Mouse (Mus musculus): Measurements from ENCODE around the gene Dab2ip. TPM values are rescaled to one million over a fixed set of nuclear protein-coding genes. Genes with fewer than 3 reads are reported as not detected.

The Dab2ip gene
- total and polyA plus RNA-seq, 2 experiments, result 4.1 to 8.4 TPM

GRCm38 (mm10) chr2:35747371-35748035 lies 189.4 kb downstream of the Dab2ip start:
- 89% methylated on average over 12 of the region's 12 CpGs for WGBS
- no peaks in the 10 kb centered on the region for H3K36me3 ChIP-seq (ENCODE audit: control insufficient read depth, insufficient read depth, low read length)

GRCm38 (mm10) chr2:35750533-35751141 lies 192.6 kb downstream of the Dab2ip start:
- TF ChIP-seq POLR2A (IDR thresholded peaks at IDR 0.05; ENCODE audit: extremely low read depth, insufficient read depth, low read length) (no peak), CTCF (IDR thresholded peaks at IDR 0.05; ENCODE audit: low read depth, low read length) (no peak)

More at GRCm38 (mm10) chr2:35747371-35748035, 189.4 kb downstream of the Dab2ip start:
- H3K27ac ChIP-seq (replicated peaks; ENCODE audit: insufficient read depth, low read depth, low read length), result no peak overlapping the region
- no peak for DNase-seq (ENCODE audit: extremely low read depth, low read depth, low spot score)
- TF ChIP-seq POLR2A (IDR thresholded peaks at IDR 0.05; ENCODE audit: extremely low read depth, insufficient read depth, low read length), result no peak
- TF ChIP-seq CTCF (IDR thresholded peaks at IDR 0.05; ENCODE audit: low read depth, low read length), result no peak
- H3K4me1 ChIP-seq (ENCODE audit: control insufficient read depth, insufficient read depth, low read length), result no peaks in the 10 kb centered on the region
- H3K27me3 ChIP-seq (ENCODE audit: control insufficient read depth, insufficient read depth, low read length), result no peaks in the 10 kb centered on the region
- no peaks in the 10 kb centered on the region for H3K79me2 ChIP-seq (ENCODE audit: control insufficient read depth, insufficient read depth, low read length)
- no peak overlapping the region for H3K4me3 ChIP-seq (ENCODE audit: insufficient read depth, low read depth, low read length)
- no peak overlapping the region for H3K9ac ChIP-seq (ENCODE audit: low read depth, low read length)

GRCm38 (mm10) chr2:35751781-35752505 lies 193.9 kb downstream of the Dab2ip start:
- no peaks in the 10 kb centered on the region for H3K79me2 ChIP-seq (ENCODE audit: control insufficient read depth, insufficient read depth, low read length)
- WGBS, result 86% methylated on average over 18 of the region's 18 CpGs
- no peaks in the 10 kb centered on the region for H3K36me3 ChIP-seq (ENCODE audit: control insufficient read depth, insufficient read depth, low read length)
- H3K9ac ChIP-seq (ENCODE audit: low read depth, low read length), result no peak overlapping the region
- H3K4me1 ChIP-seq (ENCODE audit: control insufficient read depth, insufficient read depth, low read length), result no peaks in the 10 kb centered on the region
- DNase-seq (ENCODE audit: extremely low read depth, low read depth, low spot score), result no peak
- no peaks in the 10 kb centered on the region for H3K27me3 ChIP-seq (ENCODE audit: control insufficient read depth, insufficient read depth, low read length)
- H3K4me3 ChIP-seq (ENCODE audit: insufficient read depth, low read depth, low read length), result no peak overlapping the region
- H3K27ac ChIP-seq (replicated peaks; ENCODE audit: insufficient read depth, low read depth, low read length), result no peak overlapping the region
- TF ChIP-seq CTCF (IDR thresholded peaks at IDR 0.05; ENCODE audit: low read depth, low read length), result no peak

More at GRCm38 (mm10) chr2:35750533-35751141, 192.6 kb downstream of the Dab2ip start:
- no peaks in the 10 kb centered on the region for H3K79me2 ChIP-seq (ENCODE audit: control insufficient read depth, insufficient read depth, low read length)
- no peak overlapping the region for H3K27ac ChIP-seq (replicated peaks; ENCODE audit: insufficient read depth, low read depth, low read length)
- 78% methylated on average over 7 of the region's 7 CpGs for WGBS
- H3K9ac ChIP-seq (ENCODE audit: low read depth, low read length), result no peak overlapping the region
- no peaks in the 10 kb centered on the region for H3K27me3 ChIP-seq (ENCODE audit: control insufficient read depth, insufficient read depth, low read length)
- H3K4me1 ChIP-seq (ENCODE audit: control insufficient read depth, insufficient read depth, low read length), result no peaks in the 10 kb centered on the region
- no peak for DNase-seq (ENCODE audit: extremely low read depth, low read depth, low spot score)
- H3K36me3 ChIP-seq (ENCODE audit: control insufficient read depth, insufficient read depth, low read length), result no peaks in the 10 kb centered on the region
- no peak overlapping the region for H3K4me3 ChIP-seq (ENCODE audit: insufficient read depth, low read depth, low read length)

GRCm38 (mm10) chr2:35756467-35756866 lies 198.4 kb downstream of the Dab2ip start:
- no peak for DNase-seq (ENCODE audit: extremely low read depth, low read depth, low spot score)
- no peak for TF ChIP-seq CTCF (IDR thresholded peaks at IDR 0.05; ENCODE audit: low read depth, low read length)
- no peak for TF ChIP-seq POLR2A (IDR thresholded peaks at IDR 0.05; ENCODE audit: extremely low read depth, insufficient read depth, low read length)
- Histone ChIP-seq H3K79me2 (ENCODE audit: control insufficient read depth, insufficient read depth, low read length) (no peaks in the 10 kb centered on the region), H3K4me3 (ENCODE audit: insufficient read depth, low read depth, low read length) (no peak overlapping the region), H3K4me1 (ENCODE audit: control insufficient read depth, insufficient read depth, low read length) (no peaks in the 10 kb centered on the region), H3K27me3 (ENCODE audit: control insufficient read depth, insufficient read depth, low read length) (no peaks in the 10 kb centered on the region), H3K36me3 (ENCODE audit: control insufficient read depth, insufficient read depth, low read length) (no peaks in the 10 kb centered on the region), H3K9ac (ENCODE audit: low read depth, low read length) (no peak overlapping the region), H3K27ac (replicated peaks; ENCODE audit: insufficient read depth, low read depth, low read length) (no peak overlapping the region)
- WGBS, result 86% methylated on average over 7 of the region's 7 CpGs

- DNase-seq (ENCODE audit: extremely low read depth, low read depth, low spot score), result no peak
- Histone ChIP-seq H3K4me3 (ENCODE audit: insufficient read depth, low read depth, low read length) (no peak overlapping the region), H3K9ac (ENCODE audit: low read depth, low read length) (no peak overlapping the region), H3K79me2 (ENCODE audit: control insufficient read depth, insufficient read depth, low read length) (no peaks in the 10 kb centered on the region), H3K4me1 (ENCODE audit: control insufficient read depth, insufficient read depth, low read length) (no peaks in the 10 kb centered on the region), H3K27ac (replicated peaks; ENCODE audit: insufficient read depth, low read depth, low read length) (no peak overlapping the region), H3K36me3 (ENCODE audit: control insufficient read depth, insufficient read depth, low read length) (no peaks in the 10 kb centered on the region), H3K27me3 (ENCODE audit: control insufficient read depth, insufficient read depth, low read length) (no peaks in the 10 kb centered on the region)
- TF ChIP-seq CTCF (IDR thresholded peaks at IDR 0.05; ENCODE audit: low read depth, low read length) (no peak), POLR2A (IDR thresholded peaks at IDR 0.05; ENCODE audit: extremely low read depth, insufficient read depth, low read length) (no peak)
- whole genome bisulfite sequencing, result 69% methylated on average over 8 of the region's 8 CpGs
Observed at GRCm38 (mm10) chr2:35760352-35760751, 202.3 kb downstream of the Dab2ip start.

Data from liver, adult 2 months (tissue).